Mouse (Mus musculus): ENCODE results near the gene Sirt2. TPM values are rescaled to one million over a fixed set of nuclear protein-coding genes. Genes with fewer than 3 reads are reported as not detected.
A peak's percentile ranks its signal among the peaks of the same experiment; 100 is the strongest.

Sirt2 gene
- polyA plus RNA-seq, 1 experiment from 2014 or later, result 104 TPM

- Histone ChIP-seq H3K9ac (replicated peaks; ENCODE audit: low read length) (peak overlapping the region; percentile 82; the same call in 1 of the 2 replicates), H3K4me2 (ENCODE audit: low read length) (peak overlapping the region; percentile 90), H3K4me1 (ENCODE audit: control insufficient read depth, insufficient read depth, low read length) (peaks cover 24% of the 10 kb centered on the region), H3K9me3 (ENCODE audit: control insufficient read depth, low read length) (no peaks in the 10 kb centered on the region), H3K27ac (replicated peaks; ENCODE audit: low read depth, low read length) (no peak overlapping the region), H3K27me3 (ENCODE audit: control insufficient read depth, insufficient read depth, low read length) (no peaks in the 10 kb centered on the region), H3K36me3 (ENCODE audit: control insufficient read depth, insufficient read depth, low read length) (peaks cover 55% of the 10 kb centered on the region), H3K4me3 (replicated peaks; ENCODE audit: low read depth, low read length) (peak overlapping the region; percentile 77)
- DNase-seq (no peak), ATAC-seq (ENCODE audit: low FRiP score, low TSS enrichment) (no peak)
- 71% methylated on average over 4 of the region's 4 CpGs for WGBS
Measured at GRCm38 (mm10) chr7:28812436-28812835, 45.9 kb downstream of the Sirt2 start.

- Histone ChIP-seq H3K36me3 (ENCODE audit: control insufficient read depth, insufficient read depth, low read length) (peaks cover 59% of the 10 kb centered on the region), H3K4me1 (ENCODE audit: control insufficient read depth, insufficient read depth, low read length) (peaks cover 20% of the 10 kb centered on the region), H3K4me2 (ENCODE audit: low read length) (peak overlapping the region; percentile 90), H3K9ac (replicated peaks; ENCODE audit: low read length) (no peak overlapping the region), H3K9me3 (ENCODE audit: control insufficient read depth, low read length) (no peaks in the 10 kb centered on the region), H3K27me3 (ENCODE audit: control insufficient read depth, insufficient read depth, low read length) (no peaks in the 10 kb centered on the region), H3K4me3 (replicated peaks; ENCODE audit: low read depth, low read length) (no peak overlapping the region; the same call in 1 of the 2 replicates), H3K27ac (replicated peaks; ENCODE audit: low read depth, low read length) (no peak overlapping the region)
- DNase-seq, result no peak
- no peak for ATAC-seq (ENCODE audit: low FRiP score, low TSS enrichment)
- 87% methylated on average over 5 of the region's 5 CpGs for WGBS
Measured at GRCm38 (mm10) chr7:28812949-28813348, 46.4 kb downstream of the Sirt2 start.

- WGBS, result 90% methylated on average over 5 of the region's 5 CpGs
- H3K4me1 ChIP-seq (ENCODE audit: control insufficient read depth, insufficient read depth, low read length), result peaks cover 16% of the 10 kb centered on the region
- no peak for ATAC-seq (ENCODE audit: low FRiP score, low TSS enrichment)
Measured at GRCm38 (mm10) chr7:28814306-28815034, 47.9 kb downstream of the Sirt2 start.

GRCm38 (mm10) chr7:28815230-28815629 is 48.7 kb downstream of the Sirt2 start:
- Histone ChIP-seq H3K36me3 (ENCODE audit: control insufficient read depth, insufficient read depth, low read length) (peaks cover 81% of the 10 kb centered on the region), H3K4me2 (ENCODE audit: low read length) (no peak overlapping the region), H3K9ac (replicated peaks; ENCODE audit: low read length) (no peak overlapping the region), H3K4me3 (replicated peaks; ENCODE audit: low read depth, low read length) (no peak overlapping the region), H3K27me3 (ENCODE audit: control insufficient read depth, insufficient read depth, low read length) (no peaks in the 10 kb centered on the region), H3K4me1 (ENCODE audit: control insufficient read depth, insufficient read depth, low read length) (peaks cover 16% of the 10 kb centered on the region), H3K9me3 (ENCODE audit: control insufficient read depth, low read length) (no peaks in the 10 kb centered on the region), H3K27ac (replicated peaks; ENCODE audit: low read depth, low read length) (no peak overlapping the region)
- DNase-seq (no peak), ATAC-seq (ENCODE audit: low FRiP score, low TSS enrichment) (no peak)
- WGBS, result 89% methylated on average over 9 of the region's 9 CpGs

More at GRCm38 (mm10) chr7:28814306-28815034, 47.9 kb downstream of the Sirt2 start:
- no peaks in the 10 kb centered on the region for H3K9me3 ChIP-seq (ENCODE audit: control insufficient read depth, low read length)
- H3K27me3 ChIP-seq (ENCODE audit: control insufficient read depth, insufficient read depth, low read length), result no peaks in the 10 kb centered on the region
- peaks cover 74% of the 10 kb centered on the region for H3K36me3 ChIP-seq (ENCODE audit: control insufficient read depth, insufficient read depth, low read length)
- no peak overlapping the region for H3K4me3 ChIP-seq (replicated peaks; ENCODE audit: low read depth, low read length)
- no peak for DNase-seq
- no peak overlapping the region for H3K9ac ChIP-seq (replicated peaks; ENCODE audit: low read length)
- H3K27ac ChIP-seq (replicated peaks; ENCODE audit: low read depth, low read length), result no peak overlapping the region
- no peak overlapping the region for H3K4me2 ChIP-seq (ENCODE audit: low read length)

- 81% methylated on average over 9 of the region's 9 CpGs for WGBS
- Histone ChIP-seq H3K9me3 (ENCODE audit: control insufficient read depth, low read length) (no peaks in the 10 kb centered on the region), H3K36me3 (ENCODE audit: control insufficient read depth, insufficient read depth, low read length) (peaks cover 91% of the 10 kb centered on the region), H3K9ac (replicated peaks; ENCODE audit: low read length) (no peak overlapping the region), H3K27me3 (ENCODE audit: control insufficient read depth, insufficient read depth, low read length) (no peaks in the 10 kb centered on the region), H3K4me2 (ENCODE audit: low read length) (no peak overlapping the region), H3K4me1 (ENCODE audit: control insufficient read depth, insufficient read depth, low read length) (peaks cover 16% of the 10 kb centered on the region), H3K4me3 (replicated peaks; ENCODE audit: low read depth, low read length) (no peak overlapping the region), H3K27ac (replicated peaks; ENCODE audit: low read depth, low read length) (no peak overlapping the region)
- DNase-seq (no peak), ATAC-seq (ENCODE audit: low FRiP score, low TSS enrichment) (no peak)
Measured at GRCm38 (mm10) chr7:28816201-28816600, 49.7 kb downstream of the Sirt2 start.

- Histone ChIP-seq H3K9ac (replicated peaks; ENCODE audit: low read length) (no peak overlapping the region; the same call in 1 of the 2 replicates), H3K27ac (replicated peaks; ENCODE audit: low read depth, low read length) (no peak overlapping the region), H3K27me3 (ENCODE audit: control insufficient read depth, insufficient read depth, low read length) (no peaks in the 10 kb centered on the region), H3K4me1 (ENCODE audit: control insufficient read depth, insufficient read depth, low read length) (peaks cover 14% of the 10 kb centered on the region), H3K9me3 (ENCODE audit: control insufficient read depth, low read length) (no peaks in the 10 kb centered on the region), H3K36me3 (ENCODE audit: control insufficient read depth, insufficient read depth, low read length) (peaks cover 96% of the 10 kb centered on the region), H3K4me2 (ENCODE audit: low read length) (no peak overlapping the region), H3K4me3 (replicated peaks; ENCODE audit: low read depth, low read length) (no peak overlapping the region)
- WGBS, result 94% methylated on average over 10 of the region's 10 CpGs
- no peak for ATAC-seq (ENCODE audit: low FRiP score, low TSS enrichment)
- no peak for DNase-seq
Measured at GRCm38 (mm10) chr7:28816920-28817319, 50.4 kb downstream of the Sirt2 start.

- Histone ChIP-seq H3K27ac (replicated peaks; ENCODE audit: low read depth, low read length) (no peak overlapping the region), H3K27me3 (ENCODE audit: control insufficient read depth, insufficient read depth, low read length) (no peaks in the 10 kb centered on the region), H3K9me3 (ENCODE audit: control insufficient read depth, low read length) (no peaks in the 10 kb centered on the region), H3K4me2 (ENCODE audit: low read length) (no peak overlapping the region), H3K36me3 (ENCODE audit: control insufficient read depth, insufficient read depth, low read length) (peaks cover 96% of the 10 kb centered on the region), H3K4me1 (ENCODE audit: control insufficient read depth, insufficient read depth, low read length) (peaks cover 8% of the 10 kb centered on the region; the same call in 1 of the 2 replicates), H3K4me3 (replicated peaks; ENCODE audit: low read depth, low read length) (no peak overlapping the region), H3K9ac (replicated peaks; ENCODE audit: low read length) (no peak overlapping the region; the same call in 1 of the 2 replicates)
- no peak for ATAC-seq (ENCODE audit: low FRiP score, low TSS enrichment)
- no peak for DNase-seq
- WGBS, result 75% methylated on average over 6 of the region's 6 CpGs
Measured at GRCm38 (mm10) chr7:28817524-28817923, 51.0 kb downstream of the Sirt2 start.

GRCm38 (mm10) chr7:28817957-28818356 is 51.4 kb downstream of the Sirt2 start:
- ATAC-seq (ENCODE audit: low FRiP score, low TSS enrichment), result no peak
- H3K4me2 ChIP-seq (ENCODE audit: low read length), result no peak overlapping the region

GRCm38 (mm10) chr7:28818436-28818835 is 51.9 kb downstream of the Sirt2 start:
- DNase-seq, result no peak
- ATAC-seq (ENCODE audit: low FRiP score, low TSS enrichment), result no peak
- no peaks in the 10 kb centered on the region for H3K27me3 ChIP-seq (ENCODE audit: control insufficient read depth, insufficient read depth, low read length)
- no peaks in the 10 kb centered on the region for H3K9me3 ChIP-seq (ENCODE audit: control insufficient read depth, low read length)
- peaks cover 98% of the 10 kb centered on the region for H3K36me3 ChIP-seq (ENCODE audit: control insufficient read depth, insufficient read depth, low read length)
- WGBS, result 85% methylated on average over 18 of the region's 18 CpGs
- no peak overlapping the region for H3K4me2 ChIP-seq (ENCODE audit: low read length)
- no peak overlapping the region for H3K4me3 ChIP-seq (replicated peaks; ENCODE audit: low read depth, low read length)
- H3K4me1 ChIP-seq (ENCODE audit: control insufficient read depth, insufficient read depth, low read length), result peaks cover 3% of the 10 kb centered on the region; the same call in 1 of the 2 replicates
- no peak overlapping the region for H3K27ac ChIP-seq (replicated peaks; ENCODE audit: low read depth, low read length)
- no peak overlapping the region for H3K9ac ChIP-seq (replicated peaks; ENCODE audit: low read length)

More at GRCm38 (mm10) chr7:28817957-28818356, 51.4 kb downstream of the Sirt2 start:
- no peak overlapping the region for H3K4me3 ChIP-seq (replicated peaks; ENCODE audit: low read depth, low read length)
- no peaks in the 10 kb centered on the region for H3K9me3 ChIP-seq (ENCODE audit: control insufficient read depth, low read length)
- no peaks in the 10 kb centered on the region for H3K27me3 ChIP-seq (ENCODE audit: control insufficient read depth, insufficient read depth, low read length)
- no peak overlapping the region for H3K27ac ChIP-seq (replicated peaks; ENCODE audit: low read depth, low read length)
- H3K36me3 ChIP-seq (ENCODE audit: control insufficient read depth, insufficient read depth, low read length), result peaks cover 98% of the 10 kb centered on the region
- no peak overlapping the region for H3K9ac ChIP-seq (replicated peaks; ENCODE audit: low read length)
- peaks cover 3% of the 10 kb centered on the region; the same call in 1 of the 2 replicates for H3K4me1 ChIP-seq (ENCODE audit: control insufficient read depth, insufficient read depth, low read length)
- WGBS, result 80% methylated on average over 4 of the region's 4 CpGs
- no peak for DNase-seq
